Mouse (Mus musculus): ENCODE results near the gene BC017158.

GRCm38 (mm10) chr7:128309776-128310175 lies 11.8 kb upstream of the BC017158 start:
- TF ChIP-seq CTCF (IDR thresholded peaks at IDR 0.05; ENCODE audit: extremely low read depth, insufficient read depth, low read length) (no peak), POLR2A (IDR thresholded peaks at IDR 0.05; ENCODE audit: extremely low read depth, insufficient read depth, low read length) (no peak)

Measured in cortical plate, adult 2 months (tissue).